Mouse (Mus musculus): ENCODE measurements around the gene Zbtb3.

DNA sequence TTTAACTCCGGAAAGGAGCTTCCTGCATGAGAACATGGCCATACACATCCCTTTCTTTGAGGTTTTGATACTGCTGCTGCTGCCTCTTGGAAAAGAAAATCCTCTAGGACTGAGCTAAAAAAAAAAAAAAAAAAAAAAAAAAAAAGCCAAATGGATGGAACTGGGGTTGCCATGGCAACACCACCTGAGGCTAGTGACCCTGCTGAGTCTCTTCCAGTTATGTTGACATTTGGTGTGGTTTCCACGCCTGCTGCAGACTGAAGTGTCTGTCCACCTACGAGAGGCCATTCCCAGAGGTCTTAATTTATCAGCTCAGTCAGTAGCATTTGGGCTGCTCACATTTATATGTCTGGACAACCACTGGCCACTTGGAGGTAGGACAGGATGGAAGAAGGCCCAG is 13.8 kb upstream of the Zbtb3 start:
- no peak for TF ChIP-seq CTCF (IDR thresholded peaks at IDR 0.05; ENCODE audit: low read depth)
- TF ChIP-seq EP300 (optimal IDR thresholded peaks at IDR 0.05) = no peak

Data from stomach, postnatal 0 days (tissue).